Mouse (Mus musculus) forebrain, embryonic 12.5 days (tissue): ENCODE data around the gene Rora. TPM values are rescaled to one million over a fixed set of nuclear protein-coding genes. Genes with fewer than 3 reads are reported as not detected.

ENCODE experiments used
- ATAC-seq: fragments of 200-750 bp; cut with Nextera tagmentation; 2 replicates; pipeline ENCODE4 v1.8.0; 2017; ENCODE audit warnings: moderate TSS enrichment; ENCODE audit not compliant: low FRiP score
- H3K27ac ChIP-seq: fragments of 300-500 bp; sonication (generic); 2 replicates; pipeline ENCODE4 v1.5.1; 2016; ENCODE audit warnings: mild to moderate bottlenecking
- H3K27me3 ChIP-seq: fragments of 300-500 bp; sonication (generic); 2 replicates; pipeline ENCODE4 v1.6.1; 2016; ENCODE audit warnings: mild to moderate bottlenecking
- H3K36me3 ChIP-seq: fragments of 300-500 bp; sonication (generic); replicated peaks from 2 replicates; pipeline ENCODE4 v1.6.1; 2016; ENCODE audit warnings: mild to moderate bottlenecking
- H3K4me1 ChIP-seq: fragments of 300-500 bp; sonication (generic); 2 replicates; pipeline ENCODE4 v1.6.1; 2016
- H3K4me2 ChIP-seq: fragments of 300-500 bp; sonication (generic); 2 replicates; pipeline ENCODE4 v1.6.1; 2016; ENCODE audit warnings: mild to moderate bottlenecking, moderate library complexity
- H3K4me3 ChIP-seq: fragments of 300-500 bp; sonication (generic); replicated peaks from 2 replicates; pipeline ENCODE4 v1.5.1; 2016; ENCODE audit warnings: mild to moderate bottlenecking
- H3K9ac ChIP-seq: fragments of 300-500 bp; sonication (generic); 2 replicates; pipeline ENCODE4 v1.6.1; 2016; ENCODE audit warnings: mild to moderate bottlenecking
- H3K9me3 ChIP-seq: fragments of 300-500 bp; sonication (generic); 2 replicates; pipeline ENCODE4 v1.6.1; 2016
- WGBS: fragments of 180-500 bp; shearing (Covaris S2); methylation state at CpG from one replicate; pipeline ENCODE4 v1.1.7; 2016; 5-methylcytosine and 5-hydroxymethylcytosine counted together
- polyA plus RNA-seq: library from polyadenylated mRNA; unstranded; fragments of >200 nt; fragmentation: Nextera tagmentation; extraction: Ambion mirVana; gene quantifications from 2 replicates; pipeline ENCODE4 v1.2.1, GENCODE M21; 2016

Rora gene
- polyA plus RNA-seq, 1 experiment from 2014 or later, result 7.3 TPM

DNA sequence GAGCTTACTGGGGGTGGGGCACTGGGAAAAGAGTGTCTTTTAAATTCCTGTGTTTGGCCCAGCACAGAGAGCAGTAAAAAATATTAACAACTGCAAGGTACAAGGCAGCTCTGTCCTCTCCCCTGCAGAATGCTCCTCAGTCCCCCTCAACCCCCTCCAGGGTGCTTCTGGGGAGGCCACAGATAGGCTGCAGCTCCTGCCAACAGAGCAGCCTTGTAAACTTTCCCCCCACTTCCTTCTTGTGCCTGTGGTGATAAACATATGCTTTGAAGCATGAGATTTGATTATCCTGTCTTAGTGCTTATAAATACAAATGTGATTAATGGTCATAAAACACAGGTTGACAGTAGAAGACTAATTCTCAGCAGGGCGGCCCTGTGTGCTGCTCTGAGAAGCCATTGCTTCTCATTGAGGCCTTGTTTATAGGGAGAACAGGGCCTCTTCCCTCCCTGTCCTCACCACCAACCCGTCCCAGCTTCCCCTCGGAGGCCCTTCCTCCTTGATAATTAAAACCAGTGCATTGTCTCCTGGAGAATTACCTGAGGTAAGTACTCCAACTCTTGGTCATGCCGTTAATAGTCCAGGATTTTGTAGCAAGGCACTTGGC lies 41.4 kb downstream of the Rora start:
- H3K27me3 ChIP-seq, result peaks cover 60% of the 10 kb centered on the region
- H3K27ac ChIP-seq, result no peak overlapping the region
- no peak overlapping the region for H3K9ac ChIP-seq
- H3K4me2 ChIP-seq, result no peak overlapping the region
- H3K36me3 ChIP-seq, result no peaks in the 10 kb centered on the region
- 21% methylated on average over 4 of the region's 4 CpGs for WGBS
- H3K4me1 ChIP-seq, result peaks cover 13% of the 10 kb centered on the region; the same call in 1 of the 2 replicates
- ATAC-seq, result no peak
- H3K4me3 ChIP-seq, result no peak overlapping the region
- no peaks in the 10 kb centered on the region for H3K9me3 ChIP-seq

DNA sequence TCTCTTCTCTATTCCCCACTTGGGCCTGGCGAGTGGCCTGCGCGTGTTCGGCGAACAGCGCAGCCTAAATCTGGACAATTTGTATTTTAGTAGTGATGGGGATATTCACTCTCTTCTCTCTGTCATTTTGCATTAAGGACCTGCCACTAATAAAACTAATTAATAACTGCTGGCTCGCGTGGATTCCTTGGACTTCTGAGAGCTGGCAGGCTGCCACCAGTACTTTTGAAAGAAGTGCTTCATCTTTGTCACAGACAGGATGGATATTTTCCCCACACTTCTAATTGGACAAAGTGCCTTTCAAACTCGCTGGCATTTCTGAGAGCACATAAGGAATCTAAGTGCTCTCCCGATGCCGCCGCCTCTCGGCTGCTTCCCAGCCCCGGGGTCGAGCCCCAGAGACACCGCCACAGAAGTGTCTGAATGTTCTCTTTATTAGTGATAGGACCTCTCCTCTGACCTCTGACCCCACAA lies 41.9 kb downstream of the Rora start:
- no peak overlapping the region for H3K4me2 ChIP-seq
- WGBS, result 37% methylated on average over 16 of the region's 16 CpGs
- H3K27ac ChIP-seq, result no peak overlapping the region
- no peak overlapping the region for H3K9ac ChIP-seq
- H3K4me1 ChIP-seq, result peaks cover 13% of the 10 kb centered on the region; the same call in 1 of the 2 replicates
- H3K27me3 ChIP-seq, result peaks cover 63% of the 10 kb centered on the region
- no peak overlapping the region for H3K4me3 ChIP-seq
- no peaks in the 10 kb centered on the region for H3K9me3 ChIP-seq
- no peaks in the 10 kb centered on the region for H3K36me3 ChIP-seq
- ATAC-seq, result no peak

- H3K4me1 ChIP-seq, result peaks cover 13% of the 10 kb centered on the region; the same call in 1 of the 2 replicates
- peaks cover 61% of the 10 kb centered on the region for H3K27me3 ChIP-seq
- ATAC-seq, result no peak
- H3K36me3 ChIP-seq, result no peaks in the 10 kb centered on the region
- WGBS, result 86% methylated on average over 3 of the region's 3 CpGs
- H3K4me2 ChIP-seq, result no peak overlapping the region
- H3K9me3 ChIP-seq, result no peaks in the 10 kb centered on the region
- H3K27ac ChIP-seq, result no peak overlapping the region
- H3K9ac ChIP-seq, result no peak overlapping the region
- H3K4me3 ChIP-seq, result no peak overlapping the region
Observed at GRCm38 (mm10) chr9:68696425-68696956, 42.9 kb downstream of the Rora start.

GRCm38 (mm10) chr9:68699341-68699740 lies 45.8 kb downstream of the Rora start:
- Histone ChIP-seq H3K4me1 (peaks cover 24% of the 10 kb centered on the region), H3K27ac (no peak overlapping the region), H3K4me3 (no peak overlapping the region), H3K27me3 (peaks cover 45% of the 10 kb centered on the region), H3K36me3 (no peaks in the 10 kb centered on the region), H3K4me2 (no peak overlapping the region), H3K9me3 (no peaks in the 10 kb centered on the region), H3K9ac (no peak overlapping the region)
- no peak for ATAC-seq
- 88% methylated on average over 1 of the region's 1 CpGs for WGBS

- Histone ChIP-seq H3K27ac (no peak overlapping the region), H3K4me2 (no peak overlapping the region), H3K4me1 (peaks cover 22% of the 10 kb centered on the region), H3K36me3 (no peaks in the 10 kb centered on the region), H3K9me3 (no peaks in the 10 kb centered on the region), H3K4me3 (no peak overlapping the region), H3K27me3 (peaks cover 42% of the 10 kb centered on the region), H3K9ac (no peak overlapping the region)
- ATAC-seq, result no peak
- WGBS, result 73% methylated on average over 4 of the region's 4 CpGs
Observed at GRCm38 (mm10) chr9:68699856-68700255, 46.3 kb downstream of the Rora start.

GRCm38 (mm10) chr9:68707636-68708035 lies 54.0 kb downstream of the Rora start:
- H3K27ac ChIP-seq, result no peak overlapping the region
- peaks cover 8% of the 10 kb centered on the region for H3K4me1 ChIP-seq
- no peaks in the 10 kb centered on the region for H3K9me3 ChIP-seq
- 0 out of 2 replicates have a peak, but pooled peaks cover 11% of the 10 kb centered on the region for H3K27me3 ChIP-seq
- 68% methylated on average over 5 of the region's 5 CpGs for WGBS
- H3K36me3 ChIP-seq, result no peaks in the 10 kb centered on the region
- no peak for ATAC-seq
- H3K4me2 ChIP-seq, result no peak overlapping the region
- H3K9ac ChIP-seq, result no peak overlapping the region
- no peak overlapping the region for H3K4me3 ChIP-seq

- 69% methylated on average over 8 of the region's 8 CpGs for WGBS
- Histone ChIP-seq H3K9me3 (no peaks in the 10 kb centered on the region), H3K27ac (no peak overlapping the region), H3K4me3 (no peak overlapping the region), H3K27me3 (0 out of 2 replicates have a peak, but pooled peaks cover 11% of the 10 kb centered on the region), H3K9ac (no peak overlapping the region), H3K4me1 (0 out of 2 replicates have a peak, but pooled peaks cover 4% of the 10 kb centered on the region), H3K36me3 (no peaks in the 10 kb centered on the region), H3K4me2 (no peak overlapping the region)
- ATAC-seq, result no peak
Observed at GRCm38 (mm10) chr9:68709232-68709631, 55.6 kb downstream of the Rora start.

- Histone ChIP-seq H3K4me3 (no peak overlapping the region), H3K4me1 (0 out of 2 replicates have a peak, but pooled peaks cover 4% of the 10 kb centered on the region), H3K36me3 (no peaks in the 10 kb centered on the region), H3K27ac (no peak overlapping the region), H3K27me3 (0 out of 2 replicates have a peak, but pooled peaks cover 3% of the 10 kb centered on the region), H3K4me2 (no peak overlapping the region), H3K9me3 (no peaks in the 10 kb centered on the region), H3K9ac (no peak overlapping the region)
- 86% methylated on average over 14 of the region's 14 CpGs for WGBS
- ATAC-seq, result no peak
Observed at GRCm38 (mm10) chr9:68710893-68711654, 57.5 kb downstream of the Rora start.

DNA sequence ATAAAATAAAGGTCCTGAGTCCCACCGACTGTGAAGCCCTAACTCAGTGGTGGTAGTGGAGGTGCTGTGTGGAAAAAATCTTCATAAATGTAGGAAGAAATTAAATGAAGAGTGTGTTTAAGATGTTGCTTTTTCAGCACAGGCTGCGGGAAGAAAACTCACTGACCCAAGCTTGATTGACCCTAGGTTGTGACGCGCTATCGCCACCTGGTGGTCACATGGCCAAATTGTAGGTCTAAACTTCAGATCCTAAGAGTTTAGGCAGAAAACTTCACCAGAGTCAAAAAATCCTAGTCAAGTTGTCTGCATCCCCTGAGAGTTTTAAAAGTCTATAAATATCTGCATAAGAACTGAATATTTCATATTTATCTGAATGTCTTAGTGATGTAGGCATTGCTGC lies 63.4 kb downstream of the Rora start:
- no peak overlapping the region for H3K4me3 ChIP-seq
- H3K27me3 ChIP-seq, result no peaks in the 10 kb centered on the region
- H3K4me1 ChIP-seq, result no peaks in the 10 kb centered on the region
- H3K9ac ChIP-seq, result no peak overlapping the region
- 19% methylated on average over 5 of the region's 5 CpGs for WGBS
- H3K27ac ChIP-seq, result no peak overlapping the region
- H3K36me3 ChIP-seq, result no peaks in the 10 kb centered on the region
- no peak overlapping the region for H3K4me2 ChIP-seq
- ATAC-seq, result no peak
- no peaks in the 10 kb centered on the region for H3K9me3 ChIP-seq

GRCm38 (mm10) chr9:68718427-68718826 lies 64.8 kb downstream of the Rora start:
- Histone ChIP-seq H3K9me3 (no peaks in the 10 kb centered on the region), H3K27me3 (no peaks in the 10 kb centered on the region), H3K4me2 (no peak overlapping the region), H3K36me3 (no peaks in the 10 kb centered on the region), H3K9ac (no peak overlapping the region), H3K27ac (no peak overlapping the region), H3K4me3 (no peak overlapping the region), H3K4me1 (no peaks in the 10 kb centered on the region)
- ATAC-seq, result no peak
- 90% methylated on average over 6 of the region's 6 CpGs for WGBS

DNA sequence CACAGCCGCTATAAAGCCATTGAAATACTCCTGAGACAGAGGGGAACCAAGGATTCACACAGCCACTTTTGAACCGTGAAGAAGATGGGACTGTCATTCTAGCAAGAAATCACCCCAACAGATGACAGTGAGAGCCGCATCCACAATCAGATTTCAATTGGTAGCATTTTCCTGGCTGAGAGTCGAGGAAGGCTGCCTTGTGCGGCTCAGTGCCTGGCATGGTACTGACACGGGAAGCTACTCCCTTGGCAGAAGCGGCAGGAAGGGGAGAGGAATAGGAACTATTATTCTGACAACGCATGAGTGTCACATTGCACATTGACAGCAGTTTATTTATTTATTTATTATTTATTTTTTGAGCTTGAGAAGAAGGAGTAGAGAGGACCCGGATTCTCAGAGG lies 65.7 kb downstream of the Rora start:
- ATAC-seq, result no peak
- Histone ChIP-seq H3K36me3 (no peaks in the 10 kb centered on the region), H3K4me1 (no peaks in the 10 kb centered on the region), H3K4me2 (no peak overlapping the region), H3K27ac (no peak overlapping the region), H3K4me3 (no peak overlapping the region), H3K27me3 (no peaks in the 10 kb centered on the region), H3K9ac (no peak overlapping the region), H3K9me3 (no peaks in the 10 kb centered on the region)
- WGBS, result 89% methylated on average over 9 of the region's 9 CpGs

DNA sequence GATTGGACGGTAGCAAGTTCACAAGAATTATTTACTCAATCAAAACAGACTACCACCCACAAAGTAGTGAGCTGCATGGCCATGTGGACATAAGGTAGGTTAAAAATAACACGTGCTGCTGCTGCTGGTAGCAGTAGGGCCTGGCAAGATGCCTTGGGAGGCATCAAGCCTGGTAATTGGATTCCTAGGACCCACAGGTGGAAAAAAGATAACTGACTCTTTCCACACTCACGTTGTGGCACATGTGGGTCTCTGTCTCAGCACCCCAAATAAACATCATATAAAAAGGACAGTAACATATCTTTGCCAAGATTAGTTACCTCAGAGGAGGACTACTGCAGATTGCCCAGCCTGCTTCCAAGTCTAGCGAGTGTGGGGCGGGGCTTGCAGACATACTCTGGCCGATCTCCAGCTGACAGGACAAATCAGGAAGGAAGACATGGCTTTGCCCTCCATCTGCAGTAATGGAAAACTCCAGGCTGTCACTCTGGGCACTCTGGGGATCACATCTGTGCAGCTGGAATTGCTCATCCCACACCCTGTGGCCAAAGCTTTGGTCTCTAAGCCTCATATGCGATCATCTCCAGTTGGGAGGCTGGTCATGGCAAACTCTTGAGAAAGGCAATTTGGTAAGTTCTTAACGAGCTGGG lies 71.2 kb downstream of the Rora start:
- H3K27me3 ChIP-seq, result no peaks in the 10 kb centered on the region
- no peak overlapping the region for H3K4me2 ChIP-seq
- no peak overlapping the region for H3K27ac ChIP-seq
- H3K9ac ChIP-seq, result no peak overlapping the region
- WGBS, result 90% methylated on average over 8 of the region's 8 CpGs
- no peak overlapping the region for H3K4me3 ChIP-seq
- ATAC-seq, result no peak
- no peaks in the 10 kb centered on the region for H3K9me3 ChIP-seq
- H3K36me3 ChIP-seq, result no peaks in the 10 kb centered on the region
- no peaks in the 10 kb centered on the region for H3K4me1 ChIP-seq
